Mouse (Mus musculus) heart, adult 18-20 months (tissue): ENCODE data around the gene Gm20538. TPM values are rescaled to one million over a fixed set of nuclear protein-coding genes. Genes with fewer than 3 reads are reported as not detected.

Experiments used
- DNase-seq, 2 experiments: peaks; one replicate each; pipeline ENCODE4 v3.0.0; 2021 to 2022; ENCODE audit warnings: mixed read lengths in 1 of 2
- total RNA-seq, 2 experiments: library from RNA; stranded (reverse); gene quantifications; 2 replicates each; pipeline ENCODE4 v1.2.3; 2021

Gm20538 gene
- total RNA-seq, 2 experiments from 2014 or later, result not detected

- DNase-seq, result no peak
These were observed 22.6 kb downstream of the Gm20538 start for GRCm38 (mm10) chr19:44530018-44530417.

- no peak for DNase-seq
These were observed 27.0 kb downstream of the Gm20538 start for GRCm38 (mm10) chr19:44525551-44526205.

GRCm38 (mm10) chr19:44519152-44519551 lies 33.5 kb downstream of the Gm20538 start:
- peak; percentile 84 to 86 for DNase-seq

GRCm38 (mm10) chr19:44517996-44518768 lies 34.4 kb downstream of the Gm20538 start:
- no peak for DNase-seq

- DNase-seq, result no peak
These were observed 36.9 kb downstream of the Gm20538 start for GRCm38 (mm10) chr19:44515769-44516168.

- no peak for DNase-seq
These were observed 37.8 kb downstream of the Gm20538 start for GRCm38 (mm10) chr19:44514521-44515451.

GRCm38 (mm10) chr19:44513921-44514482 lies 38.6 kb downstream of the Gm20538 start:
- no peak for DNase-seq

GRCm38 (mm10) chr19:44513054-44513833 lies 39.4 kb downstream of the Gm20538 start:
- no peak for DNase-seq

GRCm38 (mm10) chr19:44512601-44513000 lies 40.0 kb downstream of the Gm20538 start:
- no peak for DNase-seq

GRCm38 (mm10) chr19:44511451-44512231 lies 41.0 kb downstream of the Gm20538 start:
- DNase-seq, result peak; percentile 17 to 29

GRCm38 (mm10) chr19:44510534-44511175 lies 42.0 kb downstream of the Gm20538 start:
- DNase-seq, result no peak

GRCm38 (mm10) chr19:44502741-44503140 lies 49.9 kb downstream of the Gm20538 start:
- no peak for DNase-seq

GRCm38 (mm10) chr19:44501925-44502324 lies 50.7 kb downstream of the Gm20538 start:
- DNase-seq, result no peak

GRCm38 (mm10) chr19:44500240-44500639 lies 52.4 kb downstream of the Gm20538 start:
- no peak for DNase-seq

- no peak for DNase-seq
These were observed 53.7 kb downstream of the Gm20538 start for GRCm38 (mm10) chr19:44498936-44499335.

- no peak for DNase-seq
These were observed 55.7 kb downstream of the Gm20538 start for GRCm38 (mm10) chr19:44496941-44497340.

GRCm38 (mm10) chr19:44496511-44496910 lies 56.1 kb downstream of the Gm20538 start:
- no peak for DNase-seq
